Mouse (Mus musculus) intestine, postnatal 0 days (tissue): ENCODE measurements around the gene Psmd5. TPM values are rescaled to one million over a fixed set of nuclear protein-coding genes. Genes with fewer than 3 reads are reported as not detected.

Experiments
- ATAC-seq: fragments of 200-750 bp; cut with Nextera tagmentation; 2 replicates; pipeline ENCODE4 v1.8.0; 2017; ENCODE audit warnings: mild to moderate bottlenecking, moderate TSS enrichment, moderate library complexity
- H3K27ac ChIP-seq: fragments of 300-500 bp; sonication (generic); 2 replicates; pipeline ENCODE4 v1.5.1; 2014; ENCODE audit warnings: mild to moderate bottlenecking, low read depth, low read length, moderate library complexity
- H3K27me3 ChIP-seq: fragments of 300-500 bp; sonication (generic); replicated peaks from 2 replicates; pipeline ENCODE4 v1.6.1; 2014; ENCODE audit warnings: low read length, mixed read lengths; ENCODE audit not compliant: control insufficient read depth, insufficient read depth
- H3K36me3 ChIP-seq: fragments of 300-500 bp; sonication (generic); 2 replicates; pipeline ENCODE4 v1.6.1; 2014; ENCODE audit warnings: mild to moderate bottlenecking, moderate library complexity; ENCODE audit not compliant: control insufficient read depth, insufficient read depth
- H3K4me1 ChIP-seq: fragments of 300-500 bp; sonication (generic); replicated peaks from 2 replicates; pipeline ENCODE4 v1.6.1; 2014; ENCODE audit warnings: antibody characterized with exemption, low read length, mixed read lengths; ENCODE audit not compliant: control insufficient read depth, insufficient read depth
- H3K4me2 ChIP-seq: fragments of 300-500 bp; sonication (generic); replicated peaks from 2 replicates; pipeline ENCODE4 v1.6.1; 2014; ENCODE audit warnings: low read depth, mild to moderate bottlenecking, moderate library complexity
- H3K4me3 ChIP-seq: fragments of 300-500 bp; sonication (generic); 2 replicates; pipeline ENCODE4 v1.5.1; 2014; ENCODE audit warnings: low read depth, low read length
- H3K9ac ChIP-seq: fragments of 300-500 bp; sonication (generic); 2 replicates; pipeline ENCODE4 v1.6.1; 2014; ENCODE audit warnings: mild to moderate bottlenecking, low read depth, low read length
- H3K9me3 ChIP-seq: fragments of 300-500 bp; sonication (generic); 2 replicates; pipeline ENCODE4 v1.6.1; 2016; ENCODE audit warnings: mixed run types; ENCODE audit not compliant: control insufficient read depth
- CTCF ChIP-seq: sonication (generic); IDR thresholded peaks from 2 replicates; pipeline ENCODE4 v1.5.1; 2016; ENCODE audit warnings: low read depth, mild to moderate bottlenecking, control low read depth, antibody characterized with exemption, moderate library complexity
- WGBS: fragments of 180-500 bp; shearing (Covaris S2); extraction: QIAGEN DNeasy Blood & Tissue Kit; methylation state at CpG from one replicate; pipeline ENCODE4 v1.1.7; 2014; 5-methylcytosine and 5-hydroxymethylcytosine counted together
- polyA plus RNA-seq: library from polyadenylated mRNA; unstranded; fragments of >200 nt; fragmentation: Nextera tagmentation; extraction: Ambion mirVana; gene quantifications from 2 replicates; pipeline ENCODE4 v1.2.1, GENCODE M21; 2015

Gene Psmd5
- polyA plus RNA-seq, 1 experiment from 2014 or later, result 47.5 TPM

DNA sequence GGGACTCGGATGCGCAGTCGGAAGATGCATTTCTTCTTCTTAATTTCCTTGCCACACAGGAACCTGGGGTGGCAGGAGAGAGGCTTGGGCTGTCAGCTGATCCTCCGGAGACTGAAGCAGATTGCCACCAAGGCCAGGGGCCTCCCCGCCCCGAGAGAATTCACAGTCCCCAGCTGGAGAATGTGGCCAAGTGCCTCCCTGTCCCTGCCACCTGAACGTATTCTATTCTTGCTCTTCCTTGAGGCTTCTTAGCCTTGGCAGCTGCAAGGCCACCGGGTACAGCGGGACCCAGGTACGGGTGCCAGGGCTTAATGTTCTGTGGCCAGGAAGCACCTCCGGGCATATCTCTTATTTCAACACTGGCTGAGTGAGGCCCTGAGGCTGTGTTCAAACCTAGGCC lies 24.9 kb upstream of the Psmd5 start:
- no peak overlapping the region for H3K9ac ChIP-seq
- ATAC-seq, result no peak
- no peak overlapping the region for H3K4me3 ChIP-seq
- H3K4me1 ChIP-seq, result no peaks in the 10 kb centered on the region
- TF ChIP-seq CTCF, result no peak
- no peaks in the 10 kb centered on the region for H3K9me3 ChIP-seq
- H3K36me3 ChIP-seq, result peaks cover 20% of the 10 kb centered on the region; the same call in 1 of the 2 replicates
- 79% methylated on average over 11 of the region's 11 CpGs for WGBS
- H3K4me2 ChIP-seq, result no peak overlapping the region
- H3K27ac ChIP-seq, result no peak overlapping the region
- no peaks in the 10 kb centered on the region for H3K27me3 ChIP-seq

DNA sequence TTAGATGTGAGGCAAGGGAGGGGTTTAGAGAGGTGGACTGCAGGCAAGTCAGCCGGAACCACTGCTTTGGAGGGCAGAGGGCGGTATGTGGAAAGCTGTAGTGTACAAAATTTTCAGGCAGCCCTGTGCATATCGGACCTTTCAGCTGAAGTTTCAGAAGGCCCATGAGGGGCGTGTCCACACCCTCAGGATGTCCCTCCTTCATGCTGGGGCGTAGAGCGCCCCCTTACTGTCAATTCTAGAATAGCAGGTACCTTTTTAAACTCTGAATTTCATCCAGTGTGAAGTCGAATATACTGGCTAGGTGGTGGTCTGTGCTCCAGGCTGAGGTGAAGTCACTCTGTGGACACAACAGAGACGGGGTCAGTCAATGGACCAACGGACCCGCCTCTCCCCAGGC lies 23.1 kb upstream of the Psmd5 start:
- WGBS, result 25% methylated on average over 10 of the region's 10 CpGs
- H3K4me2 ChIP-seq, result no peak overlapping the region
- peak; percentile 80 for TF ChIP-seq CTCF
- no peak overlapping the region for H3K4me3 ChIP-seq
- 0 out of 2 replicates have a peak, but pooled peaks have one; percentile 6 for ATAC-seq
- H3K4me1 ChIP-seq, result no peaks in the 10 kb centered on the region
- H3K9ac ChIP-seq, result no peak overlapping the region
- no peaks in the 10 kb centered on the region for H3K27me3 ChIP-seq
- no peak overlapping the region for H3K27ac ChIP-seq
- peaks cover 20% of the 10 kb centered on the region; the same call in 1 of the 2 replicates for H3K36me3 ChIP-seq
- no peaks in the 10 kb centered on the region for H3K9me3 ChIP-seq

DNA sequence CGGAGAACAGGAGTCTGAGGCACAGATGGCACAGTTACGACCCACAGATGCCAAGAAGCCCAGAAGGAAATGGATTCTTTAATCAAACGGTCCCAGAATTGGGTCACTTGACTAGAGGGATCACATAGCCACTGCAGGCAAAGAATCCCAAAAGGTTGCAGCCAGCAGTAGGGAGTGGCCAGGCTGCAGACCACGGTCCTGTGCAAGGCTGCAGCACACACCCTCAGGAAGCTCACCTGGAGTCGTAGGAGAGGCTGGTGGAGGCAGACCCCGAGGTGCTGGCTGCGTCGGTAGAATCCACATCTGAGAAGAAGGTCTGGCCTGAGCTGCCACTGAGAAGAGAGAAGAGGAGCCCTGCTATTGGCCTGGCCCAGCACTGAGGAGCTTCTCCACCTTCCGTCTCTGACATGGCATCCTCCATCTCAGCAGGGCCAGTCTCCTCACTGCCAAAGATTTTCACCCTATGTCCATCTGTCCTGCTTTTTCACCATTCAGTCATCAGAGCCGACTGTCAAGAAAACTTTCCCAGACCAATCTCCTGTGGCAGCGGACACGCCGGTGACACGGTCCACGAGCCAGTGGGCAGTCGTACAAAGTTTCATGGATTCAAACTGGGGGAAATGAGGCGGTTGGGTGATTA lies 22.2 kb upstream of the Psmd5 start:
- H3K27me3 ChIP-seq, result no peaks in the 10 kb centered on the region
- no peak overlapping the region for H3K9ac ChIP-seq
- no peak for TF ChIP-seq CTCF
- no peaks in the 10 kb centered on the region for H3K4me1 ChIP-seq
- H3K9me3 ChIP-seq, result no peaks in the 10 kb centered on the region
- no peak overlapping the region for H3K27ac ChIP-seq
- no peak overlapping the region for H3K4me3 ChIP-seq
- peaks cover 17% of the 10 kb centered on the region; the same call in 1 of the 2 replicates for H3K36me3 ChIP-seq
- no peak for ATAC-seq
- H3K4me2 ChIP-seq, result no peak overlapping the region
- 78% methylated on average over 17 of the region's 17 CpGs for WGBS

DNA sequence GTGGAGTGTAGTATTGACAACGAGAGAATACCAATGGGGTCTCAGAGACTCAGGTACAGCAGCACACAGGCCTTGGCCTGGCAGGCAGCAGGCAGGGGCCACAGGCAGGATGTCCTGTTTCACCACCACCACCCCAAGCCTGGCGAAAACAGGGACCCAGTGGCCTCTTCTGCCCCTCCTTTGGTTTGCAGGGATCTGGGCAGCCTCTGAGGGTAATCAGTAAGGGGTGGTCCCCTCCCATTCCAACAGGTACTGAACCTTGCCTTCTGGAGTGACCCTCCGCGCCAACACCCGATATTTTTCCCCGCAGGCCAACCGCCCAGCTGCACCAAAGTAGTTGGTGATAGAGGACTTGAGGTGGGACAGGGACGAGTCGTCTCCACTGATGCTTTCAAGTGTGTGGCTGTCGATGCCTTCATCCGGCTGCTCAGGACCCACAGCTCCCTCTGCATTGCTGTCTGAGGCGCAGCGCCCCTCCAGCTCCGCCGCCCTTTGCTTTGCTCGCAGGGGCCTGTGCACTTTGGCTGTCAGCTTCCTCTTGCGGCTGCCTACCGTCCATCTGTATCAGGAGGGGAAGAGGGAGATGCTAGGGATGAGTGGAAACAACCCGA lies 20.8 kb upstream of the Psmd5 start:
- no peak overlapping the region for H3K9ac ChIP-seq
- WGBS, result 85% methylated on average over 19 of the region's 19 CpGs
- no peak overlapping the region for H3K4me3 ChIP-seq
- no peak for ATAC-seq
- no peak overlapping the region for H3K4me2 ChIP-seq
- no peaks in the 10 kb centered on the region for H3K4me1 ChIP-seq
- H3K27ac ChIP-seq, result no peak overlapping the region
- no peaks in the 10 kb centered on the region for H3K9me3 ChIP-seq
- H3K27me3 ChIP-seq, result no peaks in the 10 kb centered on the region
- no peak for TF ChIP-seq CTCF
- H3K36me3 ChIP-seq, result peaks cover 10% of the 10 kb centered on the region; the same call in 1 of the 2 replicates

DNA sequence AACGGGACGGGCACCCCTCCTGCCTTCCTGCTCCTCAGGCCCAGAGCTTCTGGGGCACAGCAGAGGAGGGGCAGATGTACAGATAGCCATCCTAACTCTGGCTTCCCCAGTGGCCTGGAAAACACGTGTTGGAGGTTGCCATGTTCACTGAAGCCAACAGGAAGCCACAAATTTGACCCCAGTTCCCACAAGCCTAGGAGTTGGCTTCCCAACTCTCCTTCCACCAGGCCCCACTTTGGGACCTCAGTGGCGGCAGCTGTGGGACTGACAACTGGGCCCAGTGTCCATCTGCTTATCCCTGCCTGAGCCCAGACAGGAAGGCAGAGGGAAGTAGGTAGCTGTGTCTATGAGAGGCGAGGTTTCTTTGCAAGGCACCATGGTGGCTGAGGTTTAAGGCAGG lies 19.2 kb upstream of the Psmd5 start:
- no peak overlapping the region for H3K9ac ChIP-seq
- no peak overlapping the region for H3K4me2 ChIP-seq
- no peak for TF ChIP-seq CTCF
- H3K9me3 ChIP-seq, result no peaks in the 10 kb centered on the region
- H3K27me3 ChIP-seq, result no peaks in the 10 kb centered on the region
- H3K4me3 ChIP-seq, result no peak overlapping the region
- WGBS, result 77% methylated on average over 5 of the region's 5 CpGs
- no peak overlapping the region for H3K27ac ChIP-seq
- H3K36me3 ChIP-seq, result peaks cover 6% of the 10 kb centered on the region; the same call in 1 of the 2 replicates
- no peak for ATAC-seq
- H3K4me1 ChIP-seq, result no peaks in the 10 kb centered on the region

DNA sequence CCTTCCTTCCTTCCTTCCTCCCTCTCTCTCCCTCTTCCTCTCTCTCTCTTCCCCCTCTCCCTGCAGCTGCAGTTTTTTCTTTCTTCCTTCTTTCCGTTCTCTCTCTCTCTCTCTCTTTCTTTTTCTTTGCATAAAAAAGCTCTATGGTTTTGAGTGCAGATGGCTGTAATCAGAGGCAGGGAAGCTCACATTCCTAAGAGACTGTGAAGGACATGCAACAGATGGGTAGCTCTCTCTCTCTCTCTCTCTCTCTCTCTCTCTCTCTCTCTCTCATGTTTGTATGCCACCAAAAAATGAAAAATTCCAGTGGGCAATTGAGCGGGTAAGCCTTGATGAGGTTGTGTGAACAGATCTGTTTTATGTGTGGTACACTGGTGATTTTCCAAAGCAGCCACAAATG lies 9.4 kb upstream of the Psmd5 start:
- no peaks in the 10 kb centered on the region for H3K36me3 ChIP-seq
- WGBS, result 71% methylated on average over 2 of the region's 2 CpGs
- H3K4me1 ChIP-seq, result no peaks in the 10 kb centered on the region
- H3K9ac ChIP-seq, result no peak overlapping the region
- no peaks in the 10 kb centered on the region for H3K27me3 ChIP-seq
- H3K27ac ChIP-seq, result no peak overlapping the region
- TF ChIP-seq CTCF, result no peak
- no peak for ATAC-seq
- no peak overlapping the region for H3K4me2 ChIP-seq
- H3K9me3 ChIP-seq, result no peaks in the 10 kb centered on the region
- H3K4me3 ChIP-seq, result no peak overlapping the region
